Mouse (Mus musculus): ENCODE results near the gene Ankk1.

- TF ChIP-seq POLR2A (IDR thresholded peaks at IDR 0.05; ENCODE audit: insufficient read depth, low read length) (no peak), CTCF (IDR thresholded peaks at IDR 0.05; ENCODE audit: low read depth, low read length) (no peak), EP300 (IDR thresholded peaks at IDR 0.05; ENCODE audit: insufficient read depth, low read depth, low read length) (peak; percentile 91)
Measured at GRCm38 (mm10) chr9:49365763-49366162, 61.1 kb downstream of the Ankk1 start.
